Mouse (Mus musculus): ENCODE measurements around the gene Tex14.

Tex14 gene

DNA sequence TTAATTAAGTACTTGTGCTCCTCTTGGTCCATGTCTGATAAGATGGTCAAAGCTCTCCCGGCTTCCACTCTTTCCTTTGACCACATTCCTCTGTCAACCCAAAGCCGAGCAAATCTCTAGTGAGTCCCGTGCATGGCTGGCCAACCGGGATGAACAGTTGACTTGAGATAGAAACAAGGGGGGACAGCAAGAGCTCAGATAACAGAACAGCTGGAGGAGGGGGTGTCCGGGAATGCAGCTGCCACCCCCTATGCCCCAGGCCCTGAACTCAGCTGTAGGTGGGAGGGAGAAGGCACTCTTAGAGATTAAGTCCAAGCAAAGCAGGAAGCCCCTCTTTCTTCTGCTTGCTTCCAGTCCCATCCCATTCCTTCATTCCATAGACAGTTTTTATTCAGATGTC, 165.9 kb downstream of the Tex14 start:
- DNase-seq (ENCODE audit: extremely low spot score, low spot score), result no peak

DNA sequence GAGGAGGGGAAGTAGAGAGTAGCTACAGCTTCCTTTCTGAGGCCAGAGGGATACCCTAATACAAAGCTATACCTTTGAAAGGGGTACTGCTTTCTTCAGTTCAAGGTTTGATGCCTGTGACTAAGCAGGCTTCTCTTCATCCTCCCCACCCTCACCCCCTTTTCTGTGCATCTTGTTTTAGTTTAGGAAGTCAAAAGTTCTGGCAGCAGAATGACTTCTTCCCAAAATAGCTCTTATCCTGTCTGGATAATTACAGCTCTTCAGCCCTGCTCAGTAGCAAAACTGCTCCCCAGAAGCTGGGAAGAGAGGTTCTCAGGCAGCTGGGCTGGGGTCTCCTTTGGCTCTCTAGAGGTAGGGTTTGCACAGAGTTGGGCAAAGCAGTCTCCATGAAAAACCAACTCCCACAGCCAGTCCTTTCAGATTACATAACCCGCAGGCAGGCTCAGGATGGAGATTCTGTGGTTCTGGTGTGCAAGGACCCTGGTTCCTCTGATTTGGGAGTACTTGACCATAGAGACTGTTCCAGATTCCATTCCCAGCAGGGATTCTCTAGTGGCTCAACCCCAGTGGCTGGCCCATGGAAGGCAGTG, 166.6 kb downstream of the Tex14 start:
- DNase-seq (ENCODE audit: extremely low spot score, low spot score), result no peak

- no peak for DNase-seq (ENCODE audit: extremely low spot score, low spot score)
Measured at GRCm38 (mm10) chr11:87573751-87574150, 168.9 kb downstream of the Tex14 start.

DNA sequence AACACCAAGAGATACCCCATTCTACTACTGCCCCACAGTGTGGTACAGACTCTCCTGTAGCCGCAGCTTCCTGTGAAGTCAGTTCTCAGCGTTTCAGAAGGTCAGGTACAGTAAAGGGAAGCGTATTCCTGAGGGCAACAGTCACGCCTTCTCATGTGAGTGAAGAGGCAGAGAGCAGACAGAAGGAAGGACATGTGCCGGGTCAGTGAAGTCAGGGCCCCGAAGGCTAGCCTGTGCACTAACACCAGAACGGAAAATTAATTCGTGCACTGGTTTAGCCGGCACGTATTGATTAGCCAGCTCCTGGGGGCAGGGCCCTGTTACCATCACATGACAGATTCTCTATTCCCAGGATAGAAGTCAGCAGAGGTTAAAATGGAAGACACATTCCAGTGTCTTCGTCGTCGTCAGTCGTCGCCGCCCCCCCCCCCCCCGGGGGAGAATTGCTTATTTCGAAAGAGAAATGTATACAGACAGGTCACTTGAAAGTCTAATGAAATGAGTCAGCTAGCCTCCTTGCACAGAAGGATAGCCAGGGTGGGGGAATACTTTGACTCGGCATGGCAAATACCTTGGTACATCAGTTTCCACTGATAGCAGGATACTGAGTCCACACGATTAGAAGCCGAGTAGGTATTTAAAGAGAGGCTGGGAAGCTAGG, 169.8 kb downstream of the Tex14 start:
- DNase-seq (ENCODE audit: extremely low spot score, low spot score), result no peak

GRCm38 (mm10) chr11:87577601-87578248, 172.9 kb downstream of the Tex14 start:
- DNase-seq (ENCODE audit: extremely low spot score, low spot score), result no peak

DNA sequence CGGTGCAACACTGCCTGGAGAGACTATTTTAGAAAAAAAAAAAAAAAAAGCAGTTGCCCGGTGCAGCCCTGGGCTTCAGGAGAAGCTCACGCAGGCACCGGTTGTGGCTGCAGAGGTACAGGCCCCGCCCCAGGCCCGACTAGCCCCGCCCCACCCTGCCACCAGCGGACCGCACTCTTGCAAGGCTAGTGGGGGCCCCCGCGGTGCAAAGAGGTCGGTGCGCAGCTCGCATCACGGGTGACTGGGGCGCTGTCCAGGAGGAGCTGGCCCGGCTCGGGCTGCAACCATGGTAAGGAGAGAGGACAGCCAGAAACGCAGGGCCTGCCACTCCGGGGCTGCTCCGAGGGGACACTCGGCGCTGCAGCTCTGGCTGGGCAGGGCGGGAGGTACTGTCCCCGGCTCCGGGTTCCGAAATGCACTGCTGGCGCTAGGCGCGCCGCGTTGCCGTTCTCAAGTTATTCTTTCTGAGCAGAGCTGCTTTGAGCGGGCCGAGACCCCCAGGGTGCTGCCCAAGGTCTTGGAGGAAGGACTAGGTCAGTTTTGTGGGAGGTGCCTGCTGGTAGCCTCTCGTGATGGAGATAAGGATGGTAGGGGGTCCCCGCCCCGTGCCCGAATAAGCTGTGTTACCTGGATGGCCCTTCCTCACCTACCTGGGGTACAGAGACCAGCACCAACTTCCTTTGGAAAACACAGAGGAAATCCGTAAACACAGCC, 173.5 kb downstream of the Tex14 start:
- peak; percentile 65 for DNase-seq (ENCODE audit: extremely low spot score, low spot score)

- DNase-seq (ENCODE audit: extremely low spot score, low spot score), result no peak
Measured at GRCm38 (mm10) chr11:87578963-87579601, 174.2 kb downstream of the Tex14 start.

GRCm38 (mm10) chr11:87579713-87580112, 174.8 kb downstream of the Tex14 start:
- DNase-seq (ENCODE audit: extremely low spot score, low spot score), result no peak

- no peak for DNase-seq (ENCODE audit: extremely low spot score, low spot score)
Measured at GRCm38 (mm10) chr11:87580543-87581085, 175.7 kb downstream of the Tex14 start.

- DNase-seq (ENCODE audit: extremely low spot score, low spot score), result no peak
Measured at GRCm38 (mm10) chr11:87581161-87581865, 176.4 kb downstream of the Tex14 start.

DNA sequence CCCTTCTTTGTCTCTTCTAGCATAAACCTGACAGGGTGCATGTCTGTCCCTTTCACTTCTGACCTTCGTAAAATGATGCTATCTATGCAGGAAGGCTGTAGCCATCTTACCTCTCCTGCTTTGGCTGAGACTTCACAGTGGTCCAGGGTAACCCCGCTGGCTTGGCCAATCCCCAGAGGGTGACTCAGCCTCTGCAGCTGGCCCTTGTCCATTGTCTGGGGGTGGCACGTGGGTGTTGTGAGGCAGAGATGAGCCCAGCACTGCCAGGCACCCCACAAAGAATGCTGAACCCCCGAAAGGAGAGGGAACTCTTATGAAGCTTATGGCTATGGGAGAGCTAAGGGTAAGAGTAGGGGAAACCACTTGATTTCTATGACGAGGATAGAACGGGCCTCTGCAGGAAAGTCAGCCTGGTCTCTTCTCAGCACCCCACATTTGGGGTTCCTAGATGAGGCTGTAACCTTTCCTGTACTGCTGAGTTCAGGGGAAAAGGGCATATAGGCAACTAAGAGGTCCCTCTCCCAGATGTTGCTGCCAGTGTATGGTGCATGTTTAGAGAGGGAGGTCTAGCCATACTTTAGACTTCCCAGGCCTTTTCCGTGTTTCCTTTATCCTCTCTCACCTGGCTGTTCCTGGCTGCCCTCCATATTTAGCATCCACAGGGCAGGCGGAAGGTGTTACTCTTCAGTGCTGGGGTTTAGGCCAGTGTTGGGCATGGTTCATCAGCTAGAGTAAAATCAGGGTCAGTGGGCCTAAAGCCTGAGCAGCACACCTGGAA, 177.3 kb downstream of the Tex14 start:
- no peak for DNase-seq (ENCODE audit: extremely low spot score, low spot score)

- no peak for DNase-seq (ENCODE audit: extremely low spot score, low spot score)
Measured at GRCm38 (mm10) chr11:87583291-87584034, 178.6 kb downstream of the Tex14 start.

DNA sequence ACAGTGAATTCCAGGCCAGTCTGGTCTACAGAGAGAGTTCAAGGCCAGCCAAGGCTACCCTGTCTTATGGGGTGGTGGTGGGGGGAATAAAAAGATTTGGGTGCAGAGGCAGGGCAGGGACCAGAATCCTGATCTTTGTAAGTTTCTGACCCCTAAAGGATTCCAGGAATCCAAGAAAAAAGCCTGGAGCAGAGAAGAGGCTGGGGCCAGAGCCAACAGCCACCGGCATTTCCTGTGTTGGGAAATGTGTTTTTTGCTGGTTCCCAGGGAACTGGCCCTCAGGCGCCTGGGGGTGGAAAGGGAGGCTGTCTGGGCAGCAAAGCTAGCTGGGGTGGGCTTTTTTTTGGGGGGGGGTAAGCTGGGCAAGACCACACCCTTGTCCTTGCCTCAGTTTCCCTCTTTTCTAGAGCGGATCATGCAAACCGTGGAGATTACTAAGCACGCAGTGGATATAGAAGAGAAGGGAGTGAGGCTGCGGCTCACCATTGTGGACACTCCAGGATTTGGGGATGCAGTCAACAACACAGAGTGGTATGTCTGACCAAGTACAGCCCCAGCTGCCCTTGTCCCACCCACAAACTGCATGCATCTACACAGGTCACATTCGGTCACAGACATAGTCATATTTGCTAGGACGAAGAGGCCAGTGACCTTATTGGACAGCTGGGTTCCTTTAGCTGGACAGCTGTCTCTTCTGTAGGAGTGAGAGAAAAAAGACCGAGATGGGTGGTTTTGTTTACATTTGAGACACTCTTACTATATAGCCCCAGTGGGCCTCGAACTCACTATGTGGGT, 180.0 kb downstream of the Tex14 start:
- DNase-seq (ENCODE audit: extremely low spot score, low spot score), result no peak

- no peak for DNase-seq (ENCODE audit: extremely low spot score, low spot score)
Measured at GRCm38 (mm10) chr11:87587211-87587874, 182.5 kb downstream of the Tex14 start.

DNA sequence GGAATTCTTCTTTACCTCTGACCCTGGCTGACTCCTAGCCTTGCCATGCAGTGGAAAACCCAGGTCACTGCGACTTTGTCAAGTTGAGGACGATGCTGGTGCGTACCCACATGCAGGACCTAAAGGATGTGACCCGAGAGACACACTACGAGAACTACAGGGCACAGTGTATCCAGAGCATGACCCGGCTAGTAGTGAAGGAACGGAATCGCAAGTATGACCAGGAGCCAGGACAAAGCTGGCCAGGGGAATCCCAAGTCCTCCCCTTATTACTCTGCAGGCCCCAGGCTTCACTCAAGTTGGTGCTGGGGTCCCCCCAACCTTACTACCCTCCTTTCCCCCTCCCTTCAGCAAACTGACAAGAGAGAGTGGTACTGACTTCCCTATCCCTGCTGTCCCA, 184.7 kb downstream of the Tex14 start:
- DNase-seq (ENCODE audit: extremely low spot score, low spot score), result no peak

DNA sequence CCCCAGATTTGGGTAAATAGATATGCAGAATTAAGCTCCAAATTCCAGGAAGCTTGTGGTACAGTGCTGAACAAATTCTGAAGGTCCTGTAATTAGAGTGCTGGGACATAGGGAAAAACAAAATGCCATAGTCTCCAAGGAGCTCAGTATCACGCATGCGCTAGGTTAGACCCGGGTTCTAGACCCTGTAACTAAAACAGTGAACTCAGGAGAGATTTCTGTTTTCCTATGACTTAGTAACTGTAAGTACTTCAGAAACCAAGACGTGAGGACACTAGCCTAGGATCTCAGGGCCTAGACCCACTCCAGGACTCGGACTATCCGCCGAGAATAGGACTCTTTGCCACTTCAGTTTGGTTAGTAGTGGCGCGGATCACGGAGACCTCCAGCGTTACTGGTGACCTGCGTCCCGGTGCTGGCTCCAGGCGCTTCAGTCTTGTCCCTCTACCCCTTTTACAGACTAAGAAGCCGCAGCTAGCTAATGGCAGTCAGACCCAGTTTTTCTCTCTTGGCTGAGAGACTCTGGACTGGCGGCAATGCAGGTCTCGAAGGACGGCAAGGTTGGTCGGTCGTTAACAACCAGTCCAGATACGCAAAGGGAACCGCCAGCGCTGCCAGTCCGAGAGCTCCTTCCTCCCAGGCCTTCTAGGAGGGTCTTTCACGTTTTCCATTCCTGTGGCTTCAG, 186.1 kb downstream of the Tex14 start:
- DNase-seq (ENCODE audit: extremely low spot score, low spot score), result peak; percentile 61
